Mouse (Mus musculus) adipocyte (in vitro differentiated cells): ENCODE results near the gene Cep57l1.
A peak's percentile ranks its signal among the peaks of the same experiment; 100 is the strongest.

Source experiments
- DNase-seq: peaks from one replicate; pipeline ENCODE4 v3.0.0-alpha.2; 2016; ENCODE audit warnings: low spot score

The Cep57l1 gene

DNA sequence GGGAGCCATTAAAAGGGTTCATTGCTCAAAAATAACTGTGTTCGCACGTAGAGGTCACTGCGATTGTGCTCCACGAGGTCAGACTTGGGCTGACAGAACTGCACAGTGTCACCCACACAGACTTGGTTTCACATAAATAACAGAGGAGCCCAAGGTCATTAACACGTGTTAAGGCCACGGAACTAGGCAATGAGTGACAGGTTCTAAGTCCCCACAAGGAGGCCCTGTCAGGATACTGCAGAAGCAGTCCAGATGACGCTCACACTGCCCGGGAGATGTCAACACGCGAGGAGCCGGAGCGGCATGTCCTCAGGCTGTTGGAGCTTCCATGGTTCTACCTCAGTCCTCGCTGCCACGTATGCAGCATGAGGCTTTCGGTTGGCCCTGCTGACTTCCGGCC is 72.4 kb downstream of the Cep57l1 start:
- no peak for DNase-seq

DNA sequence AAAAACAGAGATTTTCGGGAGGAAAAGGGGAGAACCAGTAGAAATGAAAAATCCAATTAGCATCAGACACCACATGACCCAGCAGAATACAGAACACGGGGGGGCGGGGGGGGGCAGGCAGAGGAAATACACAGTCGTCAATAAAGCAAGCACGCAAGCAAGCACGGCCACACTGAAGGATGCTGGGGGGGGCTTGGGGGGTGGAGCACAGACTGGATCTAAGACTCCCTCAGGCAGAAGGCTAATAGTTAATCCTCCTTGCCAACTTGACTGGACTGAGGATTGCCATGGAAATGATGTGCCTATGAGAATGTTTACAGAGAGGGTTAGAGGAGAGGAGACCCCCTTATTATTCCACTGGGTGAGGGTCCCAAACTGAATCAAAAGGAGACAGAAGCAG is 74.3 kb downstream of the Cep57l1 start:
- no peak for DNase-seq

DNA sequence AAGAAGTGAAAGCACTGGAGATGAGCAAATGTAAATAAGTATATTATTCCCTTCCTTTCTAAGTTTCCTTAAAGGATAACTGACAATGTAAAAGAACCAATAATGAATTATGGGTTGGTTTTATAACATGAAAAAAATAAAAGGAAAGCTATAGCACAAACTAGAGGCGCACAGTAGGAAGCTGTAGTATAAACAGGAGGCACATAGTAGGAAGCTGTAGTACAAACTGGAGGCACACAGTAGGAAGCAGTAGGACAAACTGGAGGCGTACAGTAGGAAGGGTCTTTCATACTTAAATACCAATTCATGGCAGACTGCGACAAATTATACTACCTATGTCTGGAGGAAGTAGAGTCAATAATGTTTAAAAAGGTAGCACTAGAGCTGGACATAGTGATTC is 76.5 kb downstream of the Cep57l1 start:
- no peak for DNase-seq

DNA sequence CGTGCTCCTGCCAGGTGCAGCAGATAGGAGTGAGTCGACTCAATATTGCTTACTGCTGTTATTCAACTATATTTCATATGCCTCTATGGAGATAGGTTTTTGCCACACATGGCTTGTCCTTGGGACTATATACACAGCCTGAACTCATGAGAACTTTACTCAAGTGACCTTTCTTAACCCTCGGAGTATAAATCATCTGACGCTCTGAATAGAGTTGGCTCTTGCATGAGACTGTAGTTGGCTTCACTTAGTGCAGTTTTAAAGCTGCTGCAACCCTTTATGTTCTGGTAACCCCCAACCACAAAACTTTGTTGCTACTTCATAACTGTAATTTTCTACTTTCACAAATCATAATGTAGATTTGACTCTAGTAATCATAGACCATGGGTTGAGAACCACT is 77.7 kb downstream of the Cep57l1 start:
- peak; percentile 54 for DNase-seq

DNA sequence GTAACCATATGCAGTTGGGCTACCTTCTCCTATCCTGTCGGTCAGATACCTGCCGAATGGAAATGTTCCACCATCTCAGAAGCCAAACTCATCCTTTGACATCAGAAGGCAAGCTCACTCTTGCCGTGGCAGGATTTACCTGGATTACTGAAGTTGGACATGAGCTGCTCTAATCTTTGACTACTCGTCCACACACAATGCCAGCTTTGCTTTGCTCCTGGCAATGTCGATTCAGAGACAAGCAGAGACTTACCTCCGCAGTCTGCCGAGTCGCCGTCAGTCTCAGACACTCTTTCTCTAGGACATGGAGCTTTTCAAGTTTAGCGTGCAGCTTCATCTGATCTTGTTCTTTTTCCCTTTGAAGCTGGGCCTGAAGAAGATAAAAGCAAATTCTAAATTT is 78.9 kb downstream of the Cep57l1 start:
- DNase-seq = no peak

DNA sequence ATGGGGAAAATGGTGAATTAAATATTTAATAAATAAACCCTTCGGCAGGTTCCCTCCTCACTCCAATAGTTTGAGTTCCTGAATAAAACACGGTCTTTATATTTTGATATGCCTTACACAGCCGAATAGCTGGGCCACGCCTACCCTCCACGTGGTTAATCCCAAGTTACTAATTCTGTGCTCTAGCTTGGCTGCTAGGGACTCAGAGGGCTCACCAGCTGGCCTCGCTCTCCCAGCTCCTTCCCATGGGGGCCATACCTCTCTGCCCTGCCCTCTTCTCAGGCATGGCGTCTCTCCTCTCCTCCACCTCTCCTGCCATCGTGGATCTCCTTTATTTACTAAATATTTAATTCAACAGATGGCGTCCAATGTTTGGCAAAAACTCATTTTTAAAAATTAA is 83.5 kb downstream of the Cep57l1 start:
- DNase-seq = no peak

DNA sequence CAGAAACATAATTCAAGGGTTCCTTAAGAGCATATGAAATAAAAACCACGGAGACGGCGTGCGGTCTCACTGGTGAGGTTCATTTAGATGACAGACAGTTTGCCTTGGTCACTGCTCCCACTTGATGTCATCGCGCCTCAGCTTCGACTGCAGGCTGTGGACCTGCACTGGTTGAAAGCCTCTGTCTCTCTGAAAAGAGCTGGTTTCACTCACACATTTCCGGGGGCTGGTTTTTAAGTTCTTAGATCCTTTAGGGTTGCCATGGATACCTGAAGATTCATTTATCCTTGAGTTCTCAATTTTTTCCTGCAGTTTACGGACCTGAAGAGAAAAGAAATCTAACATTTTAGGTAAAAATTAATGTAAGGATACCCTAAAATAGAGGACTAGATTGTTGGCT is 90.1 kb downstream of the Cep57l1 start:
- no peak for DNase-seq

DNA sequence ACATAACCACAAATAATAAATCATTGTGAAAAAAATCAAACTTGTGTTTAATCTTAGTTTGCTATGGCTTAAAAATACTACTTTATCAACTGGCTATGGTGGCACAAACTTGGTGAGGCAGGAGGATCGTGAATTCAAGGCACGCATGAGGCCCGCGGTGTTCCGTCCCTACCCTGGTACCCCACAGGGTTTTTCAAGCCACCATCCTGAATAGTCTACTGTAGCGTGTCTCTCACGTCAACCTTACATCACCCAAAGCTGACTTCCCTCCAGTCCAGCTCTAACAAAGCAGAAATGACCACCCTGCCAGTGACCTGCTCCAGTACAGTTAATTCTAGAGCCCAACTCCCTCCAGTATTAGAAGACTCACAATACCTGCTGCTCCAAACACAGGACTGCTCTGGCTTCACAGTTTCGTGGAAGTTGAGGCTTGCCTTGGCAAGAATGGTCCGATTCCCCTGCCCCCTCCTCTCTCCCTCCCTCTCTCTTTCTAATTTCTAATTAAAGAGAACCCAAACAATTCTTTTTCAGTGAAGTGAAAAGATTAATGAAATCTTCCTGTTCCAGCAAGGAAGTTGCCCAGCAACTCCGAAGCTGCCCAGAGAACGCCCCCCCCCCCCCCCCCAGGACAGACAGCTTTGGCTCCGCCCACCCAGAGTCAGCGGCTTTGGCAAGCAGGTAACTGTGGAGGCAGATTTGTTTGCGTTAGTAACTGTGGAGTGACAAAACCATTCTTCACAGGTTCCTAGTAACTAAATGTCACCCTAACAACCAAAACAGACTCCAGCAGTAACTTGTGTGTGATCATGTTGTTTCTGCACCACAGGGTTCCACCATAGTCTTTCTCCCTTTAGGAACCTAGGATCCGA is 93.4 kb downstream of the Cep57l1 start, which contains the start of gene Ccdc162:
TSS of gene Ccdc162 (minus strand) at position 606 of the 869 bp plus-strand sequence.
- no peak for DNase-seq

DNA sequence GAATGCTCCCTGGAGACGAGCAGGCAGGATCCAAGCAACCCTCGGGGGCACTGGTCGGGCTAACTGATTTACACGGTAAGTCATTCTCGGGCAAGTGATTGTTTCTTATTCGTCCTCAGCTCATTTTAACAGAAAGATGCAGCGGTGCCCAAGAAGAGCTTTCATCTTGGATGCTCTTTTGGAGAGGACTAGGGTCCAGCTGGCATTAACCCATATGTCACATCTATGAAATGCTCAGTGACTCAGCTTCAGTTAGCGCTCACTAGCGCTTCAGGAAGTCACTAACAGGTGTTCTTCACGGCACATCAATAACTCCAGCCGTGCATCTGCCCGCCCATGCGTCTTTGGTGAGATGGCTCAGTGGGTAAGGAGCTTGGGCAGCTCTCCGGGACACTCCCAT is 94.1 kb downstream of the Cep57l1 start:
- DNase-seq = no peak

DNA sequence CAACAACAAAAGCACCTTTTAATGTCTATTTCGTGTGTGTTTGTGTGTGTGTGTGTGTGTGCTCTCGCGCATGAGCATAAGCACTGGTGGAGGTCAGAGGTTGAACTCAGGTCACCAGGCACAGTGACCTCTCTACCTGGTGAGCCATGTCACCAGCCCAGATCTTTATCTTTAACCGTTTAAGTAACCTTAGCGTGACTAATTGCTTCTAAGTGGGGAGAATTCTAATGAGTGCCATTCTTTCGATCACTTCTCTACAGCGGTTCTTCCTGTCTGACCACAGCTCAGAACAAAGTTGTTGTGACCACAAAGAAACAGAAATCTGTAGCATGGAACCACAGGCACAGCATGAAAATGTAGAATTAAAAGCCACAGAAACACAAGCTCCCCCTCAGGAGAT is 98.2 kb downstream of the Cep57l1 start:
- no peak for DNase-seq

DNA sequence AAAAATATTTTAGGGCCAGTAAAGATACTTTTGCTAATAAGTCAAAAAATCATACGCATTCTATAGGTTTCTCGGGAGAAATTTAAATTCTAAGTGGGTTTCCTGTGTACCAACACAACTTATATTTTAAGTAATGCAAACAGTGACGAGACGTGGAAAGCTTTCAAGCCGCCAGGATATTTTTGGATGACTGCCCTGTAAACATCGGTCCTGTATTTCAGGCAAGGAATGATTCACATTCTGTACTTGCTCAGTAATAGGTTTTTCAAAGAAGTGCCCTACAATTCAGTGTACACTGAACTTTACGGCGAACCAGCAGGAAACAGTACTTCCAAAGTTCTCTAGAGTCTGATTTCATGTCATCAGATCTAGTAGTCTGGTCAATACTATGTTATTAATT is 98.9 kb downstream of the Cep57l1 start:
- DNase-seq = no peak

DNA sequence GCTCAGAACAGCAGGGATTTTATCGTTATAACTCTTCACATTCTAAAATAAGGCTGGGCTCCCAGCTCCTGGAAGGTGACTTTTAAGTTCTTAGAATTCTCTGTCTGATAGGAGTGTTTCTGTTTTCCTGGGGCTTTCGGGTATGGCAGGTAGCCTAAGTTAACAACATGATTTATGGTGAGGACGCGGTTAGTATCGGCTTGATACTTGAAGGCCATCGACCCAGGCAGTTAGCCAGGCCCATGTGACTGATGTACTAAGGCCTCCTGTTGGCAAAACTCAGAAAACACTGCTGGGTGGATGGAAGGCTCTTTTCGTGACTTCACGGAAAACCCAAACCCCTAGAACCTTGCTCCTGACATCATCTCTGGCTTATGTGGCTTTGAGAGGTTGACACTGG is 100.3 kb downstream of the Cep57l1 start:
- no peak for DNase-seq

DNA sequence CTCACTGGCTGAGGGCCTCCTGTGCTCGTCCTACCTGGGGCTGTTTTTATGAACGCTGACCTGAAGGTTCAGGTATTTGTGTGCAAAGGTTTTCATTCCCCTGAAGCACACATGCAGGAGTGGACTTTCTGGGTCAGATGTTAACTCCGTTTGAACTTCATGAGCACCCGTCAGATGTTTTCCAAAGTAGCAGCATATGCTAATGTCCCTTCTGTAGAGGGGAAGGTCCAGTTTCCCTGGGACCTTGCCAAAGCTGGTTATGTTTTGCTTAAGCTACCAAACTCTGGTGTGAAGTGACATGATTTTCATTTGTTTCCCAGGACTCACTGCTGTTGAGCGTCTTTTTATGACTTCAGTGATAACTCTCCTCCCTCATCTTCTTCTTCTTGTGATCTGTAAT is 110.0 kb downstream of the Cep57l1 start:
- no peak for DNase-seq

DNA sequence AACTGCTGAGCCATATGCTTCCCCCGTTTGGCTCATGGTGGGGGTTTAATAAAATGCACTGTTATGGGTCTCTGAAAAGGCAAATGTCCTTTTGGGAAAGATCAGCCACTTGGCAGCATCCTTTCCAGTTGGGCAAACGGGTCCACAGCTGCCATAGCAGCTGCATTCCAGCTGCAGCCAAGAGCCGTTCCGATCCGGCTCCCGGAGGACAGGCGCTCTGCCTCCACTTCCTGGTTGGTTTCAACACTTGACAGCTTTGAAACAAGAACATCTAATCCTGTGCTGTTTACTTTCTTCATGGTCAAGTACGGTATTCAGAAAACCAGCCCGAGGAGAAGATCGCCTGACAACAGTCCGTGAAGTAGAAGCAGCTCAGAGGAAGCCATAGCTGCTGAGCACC is 112.6 kb downstream of the Cep57l1 start:
- peak; percentile 63 for DNase-seq

DNA sequence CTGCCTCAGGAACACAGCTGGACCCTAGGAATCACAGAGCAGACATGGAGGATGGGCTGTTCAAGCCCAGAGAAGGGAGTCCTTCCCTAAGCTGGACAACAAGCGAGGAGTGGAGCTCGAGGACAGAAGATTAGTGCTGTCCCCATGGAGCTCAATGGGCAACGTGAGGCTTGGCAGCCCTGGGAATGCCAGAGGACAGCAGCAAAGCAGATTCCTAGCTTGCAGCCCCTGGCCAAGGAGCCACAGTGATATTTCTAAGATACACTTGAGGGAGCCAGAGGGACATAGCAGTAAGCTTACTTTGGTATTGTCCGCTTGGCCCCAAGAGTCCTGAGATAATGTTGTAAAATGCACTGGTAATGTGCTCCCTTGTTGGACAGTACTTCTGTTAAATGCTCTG is 118.7 kb downstream of the Cep57l1 start:
- DNase-seq = peak; percentile 53

DNA sequence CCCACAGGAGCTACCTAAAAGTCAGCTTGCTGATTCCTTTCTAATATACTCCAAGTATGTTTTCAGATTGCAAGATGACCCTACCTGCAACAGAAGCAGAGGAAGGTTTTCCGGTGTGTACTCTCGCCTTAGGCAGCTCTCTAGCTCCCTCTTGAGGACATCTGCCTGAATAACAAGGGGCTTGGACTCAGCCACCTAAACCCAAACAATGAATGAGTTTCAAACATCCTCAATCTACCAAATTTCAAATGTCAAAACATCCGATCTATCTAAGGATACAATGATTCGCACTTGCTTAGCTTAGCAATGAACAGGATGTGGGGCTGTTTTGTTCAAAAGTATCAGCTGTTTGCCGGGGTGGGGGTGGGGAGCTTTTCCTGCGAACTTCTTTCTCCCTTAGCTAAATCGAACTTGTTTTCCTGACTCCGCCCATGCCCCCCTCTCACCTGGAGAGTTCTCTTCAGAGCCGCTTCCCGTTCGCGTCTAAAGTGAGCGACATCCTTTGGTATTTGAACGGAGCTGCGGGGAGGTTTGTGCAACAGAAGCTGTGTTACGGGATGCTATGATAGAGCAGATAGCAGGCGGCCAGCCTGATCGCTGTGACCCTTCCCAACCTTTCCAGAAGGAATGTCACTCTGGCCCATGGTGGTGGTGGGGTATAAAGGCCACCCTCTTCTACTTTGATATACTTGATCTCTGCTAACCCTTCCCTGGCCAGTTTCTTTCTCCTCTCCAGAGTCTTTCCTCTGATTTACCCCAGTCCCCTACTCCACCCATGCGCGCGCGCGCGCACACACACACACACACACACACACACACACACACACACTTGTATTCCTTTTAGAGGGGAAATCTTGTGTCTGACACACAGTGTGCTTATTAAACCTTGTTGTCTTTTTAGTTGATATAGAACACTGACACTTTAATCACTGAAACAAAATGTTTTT is 119.5 kb downstream of the Cep57l1 start:
- peak; percentile 77 for DNase-seq

DNA sequence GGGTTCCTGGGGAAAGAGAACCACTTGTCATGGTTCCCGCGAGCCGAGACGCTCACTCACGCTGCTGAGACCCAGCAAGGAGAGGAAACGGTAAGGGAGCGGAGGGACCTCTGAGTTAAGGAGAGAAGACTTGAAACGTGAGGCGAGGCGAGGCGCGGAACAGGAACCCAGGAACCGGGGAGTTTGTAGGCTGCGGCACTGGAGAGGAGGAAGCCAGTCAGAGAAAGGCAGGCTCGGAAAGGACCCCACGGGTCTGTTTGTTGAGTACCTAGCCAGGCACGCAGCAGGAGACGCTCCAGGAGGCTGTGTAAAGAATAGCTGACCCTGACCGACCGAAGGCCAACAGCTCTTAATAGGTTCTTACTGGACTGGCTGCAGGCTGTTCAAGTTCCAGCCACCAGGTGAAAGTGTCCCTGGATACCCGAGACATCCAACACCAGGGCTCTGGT is 125.1 kb downstream of the Cep57l1 start:
- no peak for DNase-seq

DNA sequence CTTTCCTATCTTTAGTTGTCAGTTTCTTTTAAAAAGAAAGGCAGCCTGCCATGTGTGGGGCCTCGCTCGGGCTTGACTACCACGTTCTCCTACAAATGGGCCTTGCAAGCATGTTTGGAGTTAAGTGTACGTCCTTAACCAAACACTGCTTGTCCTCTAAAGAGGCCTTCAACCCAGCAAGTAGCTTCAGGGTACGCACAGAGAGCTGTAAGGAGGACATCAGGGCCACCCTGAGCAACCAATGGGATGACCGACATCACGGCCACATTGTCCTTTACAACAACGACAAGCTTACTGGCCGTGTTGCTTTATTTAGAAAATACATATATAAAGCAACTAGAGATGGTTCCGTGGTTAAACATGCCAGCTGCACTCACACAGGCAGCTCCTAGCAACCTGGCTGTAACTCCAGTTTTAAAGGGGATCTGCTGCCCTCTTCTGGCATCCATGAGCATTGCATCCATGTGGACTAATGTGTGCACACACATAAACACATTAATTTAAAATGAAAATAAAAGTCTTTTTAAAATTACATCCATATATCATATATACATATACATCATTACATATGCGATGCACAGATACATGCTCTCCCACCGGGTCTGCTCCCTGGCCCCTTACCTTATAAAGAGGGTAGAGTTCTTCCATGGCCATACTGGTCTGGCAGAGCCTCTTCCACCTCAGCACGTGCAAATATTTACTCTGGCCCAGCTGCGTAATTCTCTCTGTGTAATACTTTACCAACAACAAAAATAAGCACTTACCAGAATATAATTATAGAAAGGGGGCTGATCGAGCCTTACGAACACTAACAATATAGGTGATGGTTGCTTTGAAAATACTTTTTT is 126.9 kb downstream of the Cep57l1 start:
- DNase-seq = peak; percentile 90

DNA sequence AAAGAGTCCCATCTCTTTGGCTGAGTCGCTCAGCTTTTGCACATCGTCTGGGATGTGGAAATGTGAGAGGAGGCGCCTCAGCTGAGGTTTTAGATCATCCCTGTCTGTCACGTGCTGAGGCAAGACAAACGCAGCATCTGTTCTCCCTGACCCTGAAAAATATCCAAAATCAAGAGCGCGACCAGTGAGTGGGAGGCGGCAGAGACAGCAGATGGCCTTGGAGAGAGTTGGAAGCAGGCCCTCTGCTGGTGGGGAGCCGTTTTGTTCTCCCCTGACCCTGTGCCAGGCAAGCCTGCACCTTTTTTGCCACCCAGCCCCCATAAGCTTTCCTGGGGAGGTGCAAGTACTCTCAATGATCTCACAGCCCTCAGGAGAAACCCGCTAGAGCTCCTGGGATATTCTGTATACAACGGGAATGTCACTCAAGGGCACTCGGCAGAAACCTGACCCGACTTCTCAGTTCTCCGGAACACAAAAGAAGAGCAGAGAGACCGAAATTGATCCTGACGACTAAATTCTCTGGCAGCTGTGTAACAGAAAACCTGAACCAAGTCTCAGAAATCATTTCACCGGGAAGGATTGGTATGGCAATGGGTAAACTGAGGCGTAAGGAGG is 130.8 kb downstream of the Cep57l1 start:
- DNase-seq = peak; percentile 68

DNA sequence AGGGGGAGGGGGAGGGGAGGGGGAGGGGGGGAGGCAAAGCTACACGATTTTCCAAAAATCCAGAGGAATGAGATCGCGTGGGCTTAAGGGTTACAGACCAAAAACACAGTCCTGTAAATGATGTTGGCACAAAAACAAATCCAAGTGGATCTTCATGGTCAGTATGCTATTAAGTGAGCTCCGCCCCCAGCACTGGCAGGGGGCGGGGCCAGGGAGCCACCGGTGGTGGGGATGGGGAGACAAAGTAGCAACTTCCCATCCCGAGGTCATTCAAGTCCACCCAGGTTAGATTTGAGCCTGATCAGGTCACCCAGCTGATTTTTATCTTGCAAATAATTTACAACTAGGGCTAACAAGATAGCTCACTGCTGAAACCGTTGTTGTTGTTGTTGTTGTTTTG is 132.3 kb downstream of the Cep57l1 start:
- no peak for DNase-seq

DNA sequence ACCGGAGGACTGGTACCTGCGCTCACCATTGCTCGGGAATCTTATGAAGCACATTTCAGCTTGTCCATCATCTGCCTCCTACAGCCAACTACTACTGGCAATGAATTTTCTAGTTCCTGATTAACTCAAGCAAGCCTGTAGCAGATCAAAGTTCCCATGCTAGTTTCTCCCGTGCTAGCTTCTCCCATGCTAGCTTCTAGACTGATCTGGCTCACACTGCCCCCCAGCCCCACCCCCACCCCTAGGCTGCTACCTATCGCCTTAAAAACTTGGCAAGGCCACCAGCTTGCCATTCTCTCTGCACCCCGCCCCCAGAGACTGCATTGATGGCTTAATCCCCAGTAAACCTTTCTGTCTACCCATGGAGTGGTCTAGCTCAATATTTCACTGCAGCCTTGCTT is 133.0 kb downstream of the Cep57l1 start:
- DNase-seq = no peak
